Mouse (Mus musculus): ENCODE results near the gene Esyt1.

GRCm38 (mm10) chr10:128565206-128565787 lies 39.6 kb upstream of the Esyt1 start:
- TF ChIP-seq CTCF (IDR thresholded peaks at IDR 0.05; ENCODE audit: low read depth, low read length) (no peak), POLR2A (IDR thresholded peaks at IDR 0.05; ENCODE audit: extremely low read depth, insufficient read depth, low read length) (0 out of 2 replicates have a peak, but pooled peaks have one; percentile 8)
